Mouse (Mus musculus): ENCODE data around the gene Coro2b.

The Coro2b gene

GRCm38 (mm10) chr9:62389735-62390134, 147.1 kb downstream of the Coro2b start:
- in situ Hi-C loops (cut with MboI) = no loop called here

- in situ Hi-C loops (cut with MboI) = no loop called here
These were observed 150.9 kb downstream of the Coro2b start for GRCm38 (mm10) chr9:62385727-62386518.

GRCm38 (mm10) chr9:62385062-62385461, 151.8 kb downstream of the Coro2b start:
- in situ Hi-C loops (cut with MboI) = no loop called here

GRCm38 (mm10) chr9:62382519-62383084, 154.2 kb downstream of the Coro2b start:
- in situ Hi-C loops (cut with MboI) = no loop called here

- in situ Hi-C loops (cut with MboI) = no loop called here
These were observed 155.4 kb downstream of the Coro2b start for GRCm38 (mm10) chr9:62381402-62381913.

- in situ Hi-C loops (cut with MboI) = no loop called here
These were observed 156.5 kb downstream of the Coro2b start for GRCm38 (mm10) chr9:62380351-62380750.

- in situ Hi-C loops (cut with MboI) = no loop called here
These were observed 158.9 kb downstream of the Coro2b start for GRCm38 (mm10) chr9:62377897-62378296.

GRCm38 (mm10) chr9:62374276-62374675, 162.6 kb downstream of the Coro2b start:
- in situ Hi-C loops (cut with MboI) = no loop called here

GRCm38 (mm10) chr9:62373222-62374123, 163.4 kb downstream of the Coro2b start:
- in situ Hi-C loops (cut with MboI) = no loop called here

- in situ Hi-C loops (cut with MboI) = no loop called here
These were observed 164.2 kb downstream of the Coro2b start for GRCm38 (mm10) chr9:62372556-62373221.

- in situ Hi-C loops (cut with MboI) = no loop called here
These were observed 164.9 kb downstream of the Coro2b start for GRCm38 (mm10) chr9:62371745-62372555.

GRCm38 (mm10) chr9:62370648-62371280, 166.1 kb downstream of the Coro2b start:
- in situ Hi-C loops (cut with MboI) = no loop called here

GRCm38 (mm10) chr9:62370186-62370585, 166.7 kb downstream of the Coro2b start:
- in situ Hi-C loops (cut with MboI) = no loop called here

Measured in mature B cell (primary cell).